8 mouse cellular contexts compared by ENCODE assay signal in genomic region chr7:45123186-45123570, GRCm38 (mm10). TPM values are rescaled to one million over a fixed set of nuclear protein-coding genes. Genes with fewer than 3 reads are reported as not detected.
DNase-seq lines count a peak whose midpoint lies in the region; ATAC-seq and TF ChIP-seq lines count a peak whose summit lies in the region.

No protein-coding gene starts in this region.

- no peaks in the 10 kb centered on the region for H3K27me3 ChIP-seq in kidney, postnatal 0 days (ENCODE audit: insufficient read depth, low read length)
- no peaks in the 10 kb centered on the region for H3K27me3 ChIP-seq in forebrain, embryonic 15.5 days
- H3K27me3 ChIP-seq in liver, adult 2 months (ENCODE audit: control insufficient read depth, insufficient read depth, low read length): no peaks in the 10 kb centered on the region

- WGBS in kidney, postnatal 0 days: 14% methylated on average over 12 of the region's 12 CpGs
- WGBS in forebrain, embryonic 15.5 days: 26% methylated on average over 12 of the region's 12 CpGs
- 18% methylated on average over 12 of the region's 12 CpGs for WGBS in liver, adult 2 months

- ATAC-seq in kidney, postnatal 0 days (replicated peaks; ENCODE audit: low FRiP score, low read depth): no peak
- ATAC-seq in forebrain, embryonic 15.5 days (replicated peaks): no peak

- peak; percentile 58 for DNase-seq in kidney, postnatal 0 days (ENCODE audit: low spot score)
- DNase-seq in kidney, adult 11 months: no peak
- DNase-seq in Muller cell, postnatal 12 days (ENCODE audit: inconsistent ontology term): peak; percentile 30
- no peak for DNase-seq in liver, adult 2 months (ENCODE audit: extremely low read depth, low read depth, low spot score)
- DNase-seq in retina, postnatal 1 day: peak; percentile 20
- DNase-seq in gastrocnemius, postnatal 14 days: no peak
- no peak for DNase-seq in urinary bladder, adult 18-20 months (ENCODE audit: low spot score in 2 of 2)

- peak overlapping the region; percentile 95 for H3K4me2 ChIP-seq in kidney, postnatal 0 days (ENCODE audit: low read length)
- peak overlapping the region; percentile 87 for H3K4me2 ChIP-seq in forebrain, embryonic 15.5 days (replicated peaks)

- H3K4me1 ChIP-seq in kidney, postnatal 0 days (replicated peaks; ENCODE audit: insufficient read depth, low read length): peaks cover 31% of the 10 kb centered on the region; the same call in 1 of the 2 replicates
- peaks cover 52% of the 10 kb centered on the region for H3K4me1 ChIP-seq in forebrain, embryonic 15.5 days
- peaks cover 26% of the 10 kb centered on the region for H3K4me1 ChIP-seq in liver, adult 2 months (ENCODE audit: control insufficient read depth, insufficient read depth, low read length)

- peak overlapping the region; percentile 94 for H3K4me3 ChIP-seq in kidney, postnatal 0 days (replicated peaks; ENCODE audit: low read depth, low read length)
- peak overlapping the region; percentile 74 for H3K4me3 ChIP-seq in forebrain, embryonic 15.5 days
- peak overlapping the region; percentile 79 for H3K4me3 ChIP-seq in liver, adult 2 months (ENCODE audit: insufficient read depth, low read depth, low read length)

- H3K36me3 ChIP-seq in kidney, postnatal 0 days (ENCODE audit: insufficient read depth, low read length): peaks cover 60% of the 10 kb centered on the region
- peaks cover 72% of the 10 kb centered on the region for H3K36me3 ChIP-seq in forebrain, embryonic 15.5 days
- peaks cover 30% of the 10 kb centered on the region; the same call in 1 of the 2 replicates for H3K36me3 ChIP-seq in liver, adult 2 months (ENCODE audit: control insufficient read depth, insufficient read depth, low read length)

- H3K9ac ChIP-seq in kidney, postnatal 0 days (ENCODE audit: low read depth, low read length): peak overlapping the region; percentile 97
- peak overlapping the region; percentile 86 for H3K9ac ChIP-seq in forebrain, embryonic 15.5 days (replicated peaks)
- H3K9ac ChIP-seq in liver, adult 2 months (ENCODE audit: low read depth, low read length): peak overlapping the region; percentile 85

- H3K79me2 ChIP-seq in liver, adult 2 months (ENCODE audit: control insufficient read depth, insufficient read depth, low read length): peaks cover 7% of the 10 kb centered on the region; the same call in 1 of the 2 replicates

- no peaks in the 10 kb centered on the region for H3K9me3 ChIP-seq in kidney, postnatal 0 days (replicated peaks; ENCODE audit: low read length)
- no peaks in the 10 kb centered on the region for H3K9me3 ChIP-seq in forebrain, embryonic 15.5 days

- H3K27ac ChIP-seq in kidney, postnatal 0 days: no peak overlapping the region; the same call in 1 of the 2 replicates
- H3K27ac ChIP-seq in forebrain, embryonic 15.5 days (replicated peaks): peak overlapping the region; percentile 87
- H3K27ac ChIP-seq in liver, adult 2 months (replicated peaks; ENCODE audit: insufficient read depth, low read depth, low read length): no peak overlapping the region

- intact Hi-C loops in gastrocnemius, postnatal 14 days (cut with DNase I; ENCODE audit: low total_unique reads): no loop called here

- TF ChIP-seq CTCF in kidney, postnatal 0 days (IDR thresholded peaks at IDR 0.05; ENCODE audit: low read depth): no peak
- no peak for TF ChIP-seq CTCF in liver, adult 2 months (IDR thresholded peaks at IDR 0.05; ENCODE audit: low read depth, low read length)

- TF ChIP-seq POLR2A in liver, adult 2 months (IDR thresholded peaks at IDR 0.05; ENCODE audit: extremely low read depth, insufficient read depth, low read length): no peak

RNA-seq across cellular contexts. Expression of gene Rps11, which starts 1.1 kb away (rescaled TPM):
- 1,486 and 1,553 TPM in 2 replicates for polyA plus RNA-seq in kidney, postnatal 0 days (2015; fragmentation: Nextera tagmentation; extraction: Ambion mirVana)
- 982 and 1,055 TPM in 2 replicates for polyA plus RNA-seq in forebrain, embryonic 15.5 days (2015; fragmentation: Nextera tagmentation; extraction: Ambion mirVana)
- total RNA-seq in liver, adult 2 months (2014; rRNA removed): 355 and 400 TPM in 2 replicates
- polyA plus RNA-seq in liver, adult 2 months (2012; rRNA removed): 95.1 and 111 TPM in 2 replicates
- 100 to 1,000 TPM; 599 to 696 TPM for total RNA-seq in gastrocnemius, postnatal 14 days (2021)

RNA-seq across cellular contexts. Expression of gene Rpl13a, which starts 5.4 kb away (rescaled TPM):
- 1,804 and 1,959 TPM in 2 replicates for polyA plus RNA-seq in kidney, postnatal 0 days (2015; fragmentation: Nextera tagmentation; extraction: Ambion mirVana)
- 890 and 969 TPM in 2 replicates for polyA plus RNA-seq in forebrain, embryonic 15.5 days (2015; fragmentation: Nextera tagmentation; extraction: Ambion mirVana)
- 1,440 and 1,681 TPM in 2 replicates for total RNA-seq in liver, adult 2 months (2014; rRNA removed)
- polyA plus RNA-seq in liver, adult 2 months (2012; rRNA removed): 488 and 544 TPM in 2 replicates
- total RNA-seq in gastrocnemius, postnatal 14 days (2021): 100 to 1,000 TPM; 742 to 866 TPM

RNA-seq across cellular contexts. Expression of gene Gm45713, which starts 12.9 kb away (rescaled TPM):
- 0.83 and 1.3 TPM in 2 replicates for polyA plus RNA-seq in kidney, postnatal 0 days (2015; fragmentation: Nextera tagmentation; extraction: Ambion mirVana)
- polyA plus RNA-seq in forebrain, embryonic 15.5 days (2015; fragmentation: Nextera tagmentation; extraction: Ambion mirVana): 0.15 TPM in 1 of 2 replicates, not detected in the other
- 0.13 TPM in 1 of 2 replicates, not detected in the other for total RNA-seq in liver, adult 2 months (2014; rRNA removed)
- polyA plus RNA-seq in liver, adult 2 months (2012; rRNA removed): 0.98 TPM in 1 of 2 replicates, not detected in the other
- not detected for total RNA-seq in gastrocnemius, postnatal 14 days (2021)

RNA-seq across cellular contexts. Expression of gene Flt3l, which starts 13.1 kb away (rescaled TPM):
- polyA plus RNA-seq in kidney, postnatal 0 days (2015; fragmentation: Nextera tagmentation; extraction: Ambion mirVana): 2.2 and 2.4 TPM in 2 replicates
- 1.6 and 2.1 TPM in 2 replicates for polyA plus RNA-seq in forebrain, embryonic 15.5 days (2015; fragmentation: Nextera tagmentation; extraction: Ambion mirVana)
- 3.2 and 5.4 TPM in 2 replicates for total RNA-seq in liver, adult 2 months (2014; rRNA removed)
- polyA plus RNA-seq in liver, adult 2 months (2012; rRNA removed): 20.8 and 30.8 TPM in 2 replicates
- 1 to 10 TPM; 1.9 to 2.5 TPM for total RNA-seq in gastrocnemius, postnatal 14 days (2021)

RNA-seq across cellular contexts. Expression of gene Fcgrt, which starts 19.5 kb away (rescaled TPM):
- 134 and 145 TPM in 2 replicates for polyA plus RNA-seq in kidney, postnatal 0 days (2015; fragmentation: Nextera tagmentation; extraction: Ambion mirVana)
- 16.6 and 17.8 TPM in 2 replicates for polyA plus RNA-seq in forebrain, embryonic 15.5 days (2015; fragmentation: Nextera tagmentation; extraction: Ambion mirVana)
- 163 and 188 TPM in 2 replicates for total RNA-seq in liver, adult 2 months (2014; rRNA removed)
- 170 and 193 TPM in 2 replicates for polyA plus RNA-seq in liver, adult 2 months (2012; rRNA removed)
- total RNA-seq in gastrocnemius, postnatal 14 days (2021): 10 to 100 TPM; 62.5 to 64.4 TPM

Comparison
In these comparisons a context has a peak if more than half of its experiments do, and no peak if none do; other contexts are left out.
1. DNase-seq: peak in kidney, postnatal 0 days (single experiment), Muller cell, postnatal 12 days (single experiment) and retina, postnatal 1 day (single experiment); none in kidney, adult 11 months (single experiment), liver, adult 2 months (single experiment), gastrocnemius, postnatal 14 days (single experiment) and urinary bladder, adult 18-20 months (0 of 2).
2. Peak in every context shown above with its lines, with median percentiles within 50 percentile points of each other: H3K4me3 ChIP-seq and H3K9ac ChIP-seq.